Comparison of ENCODE assay signal across 9 mouse cellular contexts in the genomic region with DNA sequence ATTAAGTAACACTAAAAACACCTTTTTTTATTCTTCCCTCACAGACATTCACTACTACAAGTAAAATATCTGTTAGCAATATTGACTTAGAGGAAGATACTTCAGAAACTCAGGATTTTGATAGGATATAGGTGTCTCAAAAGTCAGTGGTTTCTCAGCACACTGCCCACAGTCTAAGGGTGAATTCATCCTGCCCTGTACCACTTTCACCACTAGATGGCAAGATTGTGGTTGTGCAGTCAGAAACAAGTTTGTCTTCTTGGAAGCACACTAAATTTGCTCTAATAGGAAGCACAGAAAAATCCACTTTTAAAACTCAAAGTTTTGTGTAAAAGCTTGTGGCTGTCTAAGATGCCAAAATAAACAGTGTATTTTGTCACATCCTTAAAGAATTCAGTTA. TPM values are rescaled to one million over a fixed set of nuclear protein-coding genes. Genes with fewer than 3 reads are reported as not detected.
A peak's percentile ranks its signal among the peaks of the same experiment; 100 is the strongest.
DNase-seq lines count a peak whose midpoint lies in the region; ATAC-seq and TF ChIP-seq lines count a peak whose summit lies in the region.
"Had no signal": no experiment of that assay in that cellular context is flagged by ENCODE, and none has a peak within 500 bp of the region (broad histone marks: within the 10 kb centered on the region; RNA-seq: fewer than 3 reads in every experiment).

No protein-coding gene starts in this region.

- H3ac ChIP-seq in C2C12 (ENCODE audit: control insufficient read depth, insufficient read length, low read depth): no peak overlapping the region

- no peak; the same call in 1 of the 2 replicates for ATAC-seq in heart, postnatal 0 days (ENCODE audit: insufficient read depth, low read depth)
- ATAC-seq in granulocyte monocyte progenitor cell, adult 5-6 weeks (replicated peaks; ENCODE audit: poor library complexity, severe bottlenecking): peak; percentile 98
- no peak for ATAC-seq in cerebellum, adult (ENCODE audit: insufficient number of reproducible peaks, low FRiP score, low TSS enrichment)

- H3K4me3 ChIP-seq in heart, postnatal 0 days (ENCODE audit: low read depth, low read length): no peak overlapping the region
- H3K4me3 ChIP-seq in C2C12 (ENCODE audit: insufficient read depth, poor library complexity, severe bottlenecking): no peak overlapping the region
- H3K4me3 ChIP-seq: embryonic facial prominence, embryonic 13.5 days had no signal

- H3K36me3 ChIP-seq in heart, postnatal 0 days (replicated peaks; ENCODE audit: control insufficient read depth, insufficient read depth, low read length): peaks cover 6% of the 10 kb centered on the region; the same call in 1 of the 2 replicates
- peaks cover 17% of the 10 kb centered on the region for H3K36me3 ChIP-seq in C2C12 (ENCODE audit: control insufficient read depth, insufficient read depth)

- no peaks in the 10 kb centered on the region for H3K4me1 ChIP-seq in heart, postnatal 0 days (ENCODE audit: control insufficient read depth, insufficient read depth)
- H3K4me1 ChIP-seq: embryonic facial prominence, embryonic 13.5 days had no signal

- no peak overlapping the region for H3K27ac ChIP-seq in heart, postnatal 0 days (ENCODE audit: low read depth)
- H3K27ac ChIP-seq: embryonic facial prominence, embryonic 13.5 days had no signal

- H3K9me3 ChIP-seq in heart, postnatal 0 days (replicated peaks; ENCODE audit: control insufficient read depth, low read length): no peaks in the 10 kb centered on the region
- H3K9me3 ChIP-seq: embryonic facial prominence, embryonic 13.5 days had no signal

- TF ChIP-seq CTCF in heart, postnatal 0 days (IDR thresholded peaks at IDR 0.05; ENCODE audit: low read depth): peak; percentile 83
- TF ChIP-seq CTCF in C2C12 (IDR thresholded peaks at IDR 0.05; ENCODE audit: control insufficient read depth, insufficient read depth, insufficient read length): peak; percentile 22

- H3K27me3 ChIP-seq in heart, postnatal 0 days (ENCODE audit: control insufficient read depth, insufficient read depth, low read length): no peaks in the 10 kb centered on the region
- no peaks in the 10 kb centered on the region for H3K27me3 ChIP-seq in C2C12 (ENCODE audit: control insufficient read depth, insufficient read depth, insufficient read length)
- H3K27me3 ChIP-seq: embryonic facial prominence, embryonic 13.5 days had no signal

- no peak overlapping the region for H3K9ac ChIP-seq in heart, postnatal 0 days (replicated peaks; ENCODE audit: low read depth, low read length)
- H3K9ac ChIP-seq: embryonic facial prominence, embryonic 13.5 days had no signal

- H3K4me2 ChIP-seq in heart, postnatal 0 days (ENCODE audit: low read depth, low read length): no peak overlapping the region
- H3K4me2 ChIP-seq: embryonic facial prominence, embryonic 13.5 days had no signal

- DNase-seq in heart, postnatal 0 days (ENCODE audit: low spot score): peak; percentile 53
- DNase-seq in heart, postnatal 25 days (ENCODE audit: low spot score): no peak
- DNase-seq in NIH3T3 (ENCODE audit: low read depth): peak; percentile 57
- peak; percentile 14 for DNase-seq in liver
- DNase-seq in right cerebral cortex, adult 2 months (ENCODE audit: low spot score in 2 of 2): peak; percentile 47 to 50

- TF ChIP-seq EP300 in heart, postnatal 0 days (IDR thresholded peaks at IDR 0.05; ENCODE audit: low read depth): no peak

- H3K79me3 ChIP-seq in C2C12 (ENCODE audit: low read depth): no peaks in the 10 kb centered on the region

- intact Hi-C loops in heart, postnatal 25 days (cut with DNase I): loop anchor here (1.0 to 5.0 kb wide), 2 partner anchors 35 to 58 kb away; no protein-coding TSS in a partner anchor

- H3K79me2 ChIP-seq in C2C12 (ENCODE audit: control insufficient read depth, insufficient read depth): no peaks in the 10 kb centered on the region

TF ChIP-seq in C2C12, 6 proteins besides CTCF, POLR2A, EP300 and RAD21:
- TF ChIP-seq MYOD1 (IDR thresholded peaks at IDR 0.05; ENCODE audit: control insufficient read depth, insufficient read length, low read depth) (no peak), MAX (IDR thresholded peaks at IDR 0.05) (no peak), MYOG (IDR thresholded peaks at IDR 0.05; ENCODE audit: control insufficient read depth, extremely low read depth, insufficient read length) (no peak), FOSL1 (IDR thresholded peaks at IDR 0.05; ENCODE audit: insufficient read depth, low read length, poor library complexity, severe bottlenecking) (no peak), CEBPB (IDR thresholded peaks at IDR 0.05; ENCODE audit: low read depth) (no peak), USF1 (IDR thresholded peaks at IDR 0.05; ENCODE audit: low read depth) (no peak)

RNA-seq across cellular contexts. Expression of a gene that starts 8.4 kb away (rescaled TPM):
- 2.0 and 3.0 TPM in 2 replicates for total RNA-seq in heart, postnatal 0 days (2014; rRNA removed; ENCODE audit: low replicate concordance)
- polyA plus RNA-seq in heart, postnatal 0 days (2015; fragmentation: Nextera tagmentation; extraction: Ambion mirVana): 6.8 and 7.4 TPM in 2 replicates
- 1 to 10 TPM; 4.4 to 4.8 TPM for total RNA-seq in heart, postnatal 25 days (2021)
- polyA plus RNA-seq in C2C12 (2012; fragmentation: generic; extraction: Trizol): 1.8 TPM
- 10.9 and 17.8 TPM in 2 replicates for total RNA-seq in granulocyte monocyte progenitor cell, adult 5-6 weeks (2014; fragmentation: Nextera tagmentation)
- 13.1 and 13.5 TPM in 2 replicates for total RNA-seq in granulocyte monocyte progenitor cell, adult 5-6 weeks (2017)

RNA-seq across cellular contexts. Expression of a gene that starts 8.5 kb away (rescaled TPM):
- total RNA-seq in heart, postnatal 0 days (2014; rRNA removed; ENCODE audit: low replicate concordance): 2.2 and 2.8 TPM in 2 replicates
- 6.4 and 6.8 TPM in 2 replicates for polyA plus RNA-seq in heart, postnatal 0 days (2015; fragmentation: Nextera tagmentation; extraction: Ambion mirVana)
- 1 to 10 TPM; 7.6 to 9.3 TPM for total RNA-seq in heart, postnatal 25 days (2021)
- 0.78 TPM for polyA plus RNA-seq in C2C12 (2012; fragmentation: generic; extraction: Trizol)
- total RNA-seq in granulocyte monocyte progenitor cell, adult 5-6 weeks (2014; fragmentation: Nextera tagmentation): 3.1 and 15.2 TPM in 2 replicates
- total RNA-seq in granulocyte monocyte progenitor cell, adult 5-6 weeks (2017): 9.9 and 17.9 TPM in 2 replicates

RNA-seq across cellular contexts. Expression of a gene that starts 38.2 kb away (rescaled TPM):
- 4.4 and 6.8 TPM in 2 replicates for total RNA-seq in heart, postnatal 0 days (2014; rRNA removed; ENCODE audit: low replicate concordance)
- polyA plus RNA-seq in heart, postnatal 0 days (2015; fragmentation: Nextera tagmentation; extraction: Ambion mirVana): 7.6 and 7.7 TPM in 2 replicates
- 1 to 10 TPM; 6.2 to 7.0 TPM for total RNA-seq in heart, postnatal 25 days (2021)
- polyA plus RNA-seq in C2C12 (2012; fragmentation: generic; extraction: Trizol): 1.8 TPM
- total RNA-seq in granulocyte monocyte progenitor cell, adult 5-6 weeks (2014; fragmentation: Nextera tagmentation): 16.0 and 19.6 TPM in 2 replicates
- 23.0 and 26.6 TPM in 2 replicates for total RNA-seq in granulocyte monocyte progenitor cell, adult 5-6 weeks (2017)
